Mouse (Mus musculus): ENCODE data around the gene Xrcc2. TPM values are rescaled to one million over a fixed set of nuclear protein-coding genes. Genes with fewer than 3 reads are reported as not detected.
"Not testable (repeated sequence)": the region's sequence is repeated elsewhere in the genome, so short reads cannot be mapped to it uniquely, and the experiment has no call there.

Gene Xrcc2
- total and polyA plus RNA-seq, 2 experiments from 2014 or later = 5.7 to 13.4 TPM

DNA sequence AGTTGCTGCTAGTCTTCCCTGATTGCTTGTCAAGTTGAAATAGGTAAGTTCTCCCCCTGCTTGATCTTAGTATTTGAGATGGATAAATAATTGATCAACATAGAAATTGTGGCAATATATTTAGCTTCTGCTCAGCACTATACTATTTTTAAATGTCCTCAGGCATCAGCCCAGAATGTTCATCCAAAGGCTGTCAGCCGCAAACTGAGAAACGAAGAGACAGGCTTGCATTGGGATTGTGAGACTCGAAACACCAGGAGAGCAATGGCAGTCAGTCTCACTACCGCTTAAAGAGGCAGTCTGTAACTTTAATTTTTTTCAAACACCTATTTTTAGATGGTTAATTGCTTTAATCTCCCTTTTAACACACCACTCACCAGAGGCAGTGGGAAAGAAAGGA lies 13.8 kb upstream of the Xrcc2 start:
- ATAC-seq (no peak), DNase-seq (ENCODE audit: low spot score) (no peak)
- no peak overlapping the region for H3K9ac ChIP-seq (replicated peaks; ENCODE audit: low read length)
- H3K27me3 ChIP-seq (ENCODE audit: insufficient read depth, low read length) = no peaks in the 10 kb centered on the region
- no peak overlapping the region for H3K4me2 ChIP-seq (ENCODE audit: low read depth, low read length)
- WGBS = 82% methylated on average over 4 of the region's 4 CpGs
- no peaks in the 10 kb centered on the region for H3K4me1 ChIP-seq (ENCODE audit: insufficient read depth, low read length)
- H3K36me3 ChIP-seq (ENCODE audit: insufficient read depth, low read length) = no peaks in the 10 kb centered on the region
- no peak overlapping the region for H3K27ac ChIP-seq
- TF ChIP-seq CTCF (IDR thresholded peaks at IDR 0.05; ENCODE audit: low read depth) = no peak
- H3K4me3 ChIP-seq (ENCODE audit: low read length) = no peak overlapping the region
- H3K9me3 ChIP-seq (ENCODE audit: low read length) = no peaks in the 10 kb centered on the region

DNA sequence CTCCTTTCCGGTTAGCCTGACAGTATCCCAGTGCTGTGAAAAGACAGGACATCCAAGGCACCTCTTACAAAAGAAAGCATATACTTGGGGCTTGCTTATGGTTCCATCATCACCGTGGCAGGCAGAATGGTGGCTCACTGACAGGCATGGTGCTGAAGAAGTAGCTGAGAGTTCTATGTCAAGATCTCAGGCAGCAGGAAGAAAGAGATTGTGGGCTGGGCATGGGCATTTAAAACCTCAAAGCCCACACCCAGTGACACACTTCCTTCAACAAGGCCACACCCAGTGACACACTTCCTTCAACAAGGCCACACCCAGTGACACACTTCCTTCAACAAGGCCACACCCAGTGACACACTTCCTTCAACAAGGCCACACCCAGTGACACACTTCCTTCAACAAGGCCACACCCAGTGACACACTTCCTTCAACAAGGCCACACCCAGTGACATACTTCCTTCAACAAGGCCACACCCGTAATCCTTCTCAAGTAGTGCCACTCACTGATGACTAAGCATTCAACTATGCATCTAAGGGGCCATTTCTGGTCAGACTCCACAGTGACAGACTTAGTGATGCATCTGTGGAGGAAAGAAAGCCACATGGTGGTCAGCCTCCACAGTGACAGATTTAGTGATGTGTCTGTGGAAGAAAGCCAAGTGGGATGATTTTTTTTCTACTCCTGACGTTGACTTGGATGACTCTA lies 7.5 kb upstream of the Xrcc2 start:
- H3K4me2 ChIP-seq (ENCODE audit: low read depth, low read length); DNase-seq (ENCODE audit: low spot score); H3K27me3 ChIP-seq (ENCODE audit: insufficient read depth, low read length); ATAC-seq; H3K9ac ChIP-seq (replicated peaks; ENCODE audit: low read length); H3K4me3 ChIP-seq (ENCODE audit: low read length); H3K4me1 ChIP-seq (ENCODE audit: insufficient read depth, low read length); H3K27ac ChIP-seq; H3K36me3 ChIP-seq (ENCODE audit: insufficient read depth, low read length); H3K9me3 ChIP-seq (ENCODE audit: low read length): not testable (repeated sequence)
- 90% methylated on average over 4 of the region's 4 CpGs for WGBS

DNA sequence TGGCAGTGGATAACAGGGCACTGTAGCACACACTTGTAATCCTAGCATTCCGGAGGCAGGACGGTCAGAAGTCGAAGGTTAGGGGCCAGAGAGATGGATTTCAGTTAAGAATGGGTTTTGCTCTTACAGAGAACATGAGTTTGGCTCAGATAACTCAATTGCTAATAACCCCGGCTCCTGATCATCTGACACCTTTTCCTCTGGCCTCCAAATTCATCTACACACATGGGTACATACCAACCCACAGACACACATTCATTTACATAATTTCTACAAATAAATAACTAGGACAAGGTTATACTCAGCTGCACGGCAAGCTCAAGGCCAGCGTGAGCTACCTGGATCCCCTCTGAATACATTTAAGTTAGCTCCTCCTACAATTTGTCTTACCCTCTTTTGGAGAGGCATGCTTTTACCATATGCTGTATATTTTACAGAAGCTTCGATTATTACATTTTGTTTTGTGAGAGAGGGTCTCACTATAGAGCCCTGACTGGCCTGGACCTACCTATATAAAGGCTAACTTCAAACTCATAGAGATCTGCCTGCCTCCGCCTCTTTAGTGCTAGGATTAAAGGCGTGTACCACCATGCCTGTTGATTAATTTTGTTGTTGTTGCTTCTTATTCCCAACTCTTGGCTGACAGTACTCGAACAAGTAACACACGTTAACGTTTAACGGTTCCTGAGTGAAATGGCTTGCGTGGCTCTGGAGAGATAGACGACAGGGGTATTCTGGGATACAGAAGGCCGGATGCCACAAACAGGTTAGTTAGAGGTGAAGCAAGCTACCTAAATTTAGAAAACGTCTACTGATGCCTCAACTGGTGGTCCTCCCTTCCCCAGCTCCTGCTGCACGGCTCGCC lies 691 bp downstream of the Xrcc2 start:
- H3K4me2 ChIP-seq (ENCODE audit: low read depth, low read length) = peak overlapping the region; percentile 84
- no peak for TF ChIP-seq CTCF (IDR thresholded peaks at IDR 0.05; ENCODE audit: low read depth)
- H3K4me3 ChIP-seq (ENCODE audit: low read length) = peak overlapping the region; percentile 88
- no peaks in the 10 kb centered on the region for H3K36me3 ChIP-seq (ENCODE audit: insufficient read depth, low read length)
- 21% methylated on average over 19 of the region's 19 CpGs for WGBS
- H3K27me3 ChIP-seq (ENCODE audit: insufficient read depth, low read length) = no peaks in the 10 kb centered on the region
- peak; percentile 44 for ATAC-seq
- no peak for DNase-seq (ENCODE audit: low spot score)
- no peaks in the 10 kb centered on the region for H3K9me3 ChIP-seq (ENCODE audit: low read length)
- peak overlapping the region; percentile 72 for H3K9ac ChIP-seq (replicated peaks; ENCODE audit: low read length)
- H3K4me1 ChIP-seq (ENCODE audit: insufficient read depth, low read length) = no peaks in the 10 kb centered on the region
- H3K27ac ChIP-seq = peak overlapping the region; percentile 66; the same call in 1 of the 2 replicates

DNA sequence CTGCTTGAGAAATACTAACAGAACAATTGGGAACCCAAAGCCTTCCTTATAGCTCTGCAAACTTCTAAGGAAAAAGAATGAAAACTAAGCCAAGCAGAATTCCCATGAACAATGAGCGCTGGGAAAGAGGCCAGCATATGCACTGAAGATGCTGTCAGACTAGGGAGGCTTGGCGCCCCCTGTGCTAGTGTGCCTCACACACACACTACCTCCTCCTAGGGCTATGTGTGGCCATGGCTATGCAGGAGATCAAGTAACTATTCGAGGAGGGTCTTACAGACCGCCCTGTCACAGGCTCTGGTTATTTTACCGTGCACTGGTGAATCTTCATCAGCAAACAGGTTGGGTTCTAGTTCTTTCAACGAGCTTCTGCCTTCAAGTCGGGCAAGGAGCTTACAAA lies 7.7 kb downstream of the Xrcc2 start:
- TF ChIP-seq CTCF (IDR thresholded peaks at IDR 0.05; ENCODE audit: low read depth) = peak; percentile 50
- no peaks in the 10 kb centered on the region for H3K36me3 ChIP-seq (ENCODE audit: insufficient read depth, low read length)
- H3K27me3 ChIP-seq (ENCODE audit: insufficient read depth, low read length) = no peaks in the 10 kb centered on the region
- H3K9ac ChIP-seq (replicated peaks; ENCODE audit: low read length) = no peak overlapping the region
- WGBS = 74% methylated on average over 7 of the region's 7 CpGs
- no peak overlapping the region for H3K4me2 ChIP-seq (ENCODE audit: low read depth, low read length)
- no peak overlapping the region for H3K4me3 ChIP-seq (ENCODE audit: low read length)
- DNase-seq (ENCODE audit: low spot score) (peak; percentile 56), ATAC-seq (no peak)
- H3K27ac ChIP-seq = no peak overlapping the region
- H3K9me3 ChIP-seq (ENCODE audit: low read length) = no peaks in the 10 kb centered on the region
- no peaks in the 10 kb centered on the region for H3K4me1 ChIP-seq (ENCODE audit: insufficient read depth, low read length)

DNA sequence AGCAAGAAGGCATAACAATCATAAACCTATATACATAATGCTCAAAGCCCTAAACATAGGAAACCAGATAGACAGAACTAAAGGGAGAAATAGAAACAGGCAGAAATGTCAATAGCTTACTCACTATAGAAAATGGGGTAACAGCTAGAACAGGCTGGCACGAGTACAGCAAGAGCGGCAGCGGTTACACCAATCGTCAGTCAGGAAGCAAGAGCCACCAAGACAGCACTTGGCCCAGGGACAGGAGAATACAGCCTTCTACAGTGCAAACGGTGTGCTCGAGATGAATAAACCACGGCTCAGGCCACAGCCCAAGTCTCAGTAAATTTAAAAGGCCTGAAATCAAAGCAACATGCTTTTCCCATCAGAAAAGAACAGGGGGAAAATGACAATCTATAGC lies 9.4 kb downstream of the Xrcc2 start:
- WGBS = 49% methylated on average over 7 of the region's 7 CpGs
- no peak for TF ChIP-seq CTCF (IDR thresholded peaks at IDR 0.05; ENCODE audit: low read depth)
- no peak overlapping the region for H3K4me2 ChIP-seq (ENCODE audit: low read depth, low read length)
- H3K4me3 ChIP-seq (ENCODE audit: low read length) = no peak overlapping the region
- H3K9me3 ChIP-seq (ENCODE audit: low read length) = no peaks in the 10 kb centered on the region
- no peaks in the 10 kb centered on the region for H3K27me3 ChIP-seq (ENCODE audit: insufficient read depth, low read length)
- peak; percentile 32 for DNase-seq (ENCODE audit: low spot score)
- no peak overlapping the region for H3K27ac ChIP-seq
- H3K9ac ChIP-seq (replicated peaks; ENCODE audit: low read length) = no peak overlapping the region
- H3K4me1 ChIP-seq (ENCODE audit: insufficient read depth, low read length) = no peaks in the 10 kb centered on the region
- ATAC-seq = no peak
- 0 out of 2 replicates have a peak, but pooled peaks cover 8% of the 10 kb centered on the region for H3K36me3 ChIP-seq (ENCODE audit: insufficient read depth, low read length)

DNA sequence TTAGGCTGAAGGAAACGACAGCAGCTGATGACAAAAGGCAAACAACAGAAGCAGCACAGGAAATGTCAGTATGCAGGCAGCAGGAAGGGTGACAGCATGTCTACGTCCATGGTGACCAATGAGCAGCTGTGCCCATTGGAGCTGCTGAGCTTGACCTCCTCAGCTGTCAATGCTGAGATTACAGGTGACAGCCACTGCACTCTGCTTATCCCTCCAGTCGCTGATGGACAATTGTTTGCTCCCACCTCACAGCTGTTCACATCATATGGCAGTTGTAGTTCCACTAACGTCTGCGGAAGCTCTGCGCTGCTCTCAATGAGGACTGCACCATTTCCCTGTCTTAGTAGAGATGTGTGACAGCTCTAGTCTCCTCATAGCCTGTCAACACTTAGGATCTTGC lies 9.8 kb downstream of the Xrcc2 start:
- no peaks in the 10 kb centered on the region for H3K4me1 ChIP-seq (ENCODE audit: insufficient read depth, low read length)
- no peaks in the 10 kb centered on the region for H3K9me3 ChIP-seq (ENCODE audit: low read length)
- H3K4me2 ChIP-seq (ENCODE audit: low read depth, low read length) = no peak overlapping the region
- H3K36me3 ChIP-seq (ENCODE audit: insufficient read depth, low read length) = 0 out of 2 replicates have a peak, but pooled peaks cover 11% of the 10 kb centered on the region
- no peak overlapping the region for H3K27ac ChIP-seq
- H3K4me3 ChIP-seq (ENCODE audit: low read length) = no peak overlapping the region
- WGBS = 71% methylated on average over 6 of the region's 6 CpGs
- no peak overlapping the region for H3K9ac ChIP-seq (replicated peaks; ENCODE audit: low read length)
- H3K27me3 ChIP-seq (ENCODE audit: insufficient read depth, low read length) = no peaks in the 10 kb centered on the region
- DNase-seq (ENCODE audit: low spot score) (no peak), ATAC-seq (no peak)
- no peak for TF ChIP-seq CTCF (IDR thresholded peaks at IDR 0.05; ENCODE audit: low read depth)

Measured in hindbrain, postnatal 0 days (tissue).